Mouse (Mus musculus) spleen, postnatal 0 days (tissue): Measurements from ENCODE around the gene Rpl21. TPM values are rescaled to one million over a fixed set of nuclear protein-coding genes. Genes with fewer than 3 reads are reported as not detected.

Experiments
- polyA plus RNA-seq: library from polyadenylated mRNA; unstranded; fragments of >200 nt; fragmentation: Nextera tagmentation; extraction: Ambion mirVana; gene quantifications from 2 replicates; pipeline ENCODE4 v1.2.1, GENCODE M21; 2015

Rpl21 gene
- 526 and 539 TPM in 2 replicates for polyA plus RNA-seq

GRCm38 (mm10) chr5:146832769-146833448 lies at the start of gene Rpl21:
Gene Rpl21, plus strand, starts transcription at chr5:146832890.

GRCm38 (mm10) chr5:146794853-146795252 lies 37.8 kb upstream of the Rpl21 start, which contains the start of gene Usp12:
Gene Usp12, minus strand, starts transcription at chr5:146795006.

GRCm38 (mm10) chr5:146844945-146845365 lies 12.3 kb downstream of the Rpl21 start, which contains the start of gene Rasl11a:
Gene Rasl11a, plus strand, starts transcription at chr5:146845071.

Other genes starting within 250 kb of the Rpl21 start
- gene Gpr12, start 247.7 kb upstream of the Rpl21 start, polyA plus RNA-seq, result 0.16 TPM in 1 of 2 replicates, not detected in the other
- gene Usp12, start 37.9 kb upstream of the Rpl21 start, polyA plus RNA-seq, result 8.1 and 11.0 TPM in 2 replicates
- 17.4 and 22.7 TPM in 2 replicates for gene Rasl11a, start 12.2 kb downstream of the Rpl21 start, polyA plus RNA-seq
- gene Gtf3a, start 115.8 kb downstream of the Rpl21 start, polyA plus RNA-seq, result 59.3 and 63.8 TPM in 2 replicates
- 14.4 and 16.7 TPM in 2 replicates for gene Mtif3, start 130.9 kb downstream of the Rpl21 start, polyA plus RNA-seq
- 4.8 and 5.9 TPM in 2 replicates for gene Lnx2, start 243.7 kb downstream of the Rpl21 start, polyA plus RNA-seq
- 112 and 117 TPM in 2 replicates for gene Polr1d, start 244.2 kb downstream of the Rpl21 start, polyA plus RNA-seq